Mouse (Mus musculus): ENCODE results near the gene Stk31. TPM values are rescaled to one million over a fixed set of nuclear protein-coding genes. Genes with fewer than 3 reads are reported as not detected.
A peak's percentile ranks its signal among the peaks of the same experiment; 100 is the strongest.
"Not testable (repeated sequence)": the region's sequence is repeated elsewhere in the genome, so short reads cannot be mapped to it uniquely, and the experiment has no call there.

Stk31 gene
- polyA plus RNA-seq, 1 experiment, result not detected

- Histone ChIP-seq H3K36me3 (ENCODE audit: control insufficient read depth, insufficient read depth, low read length) (no peaks in the 10 kb centered on the region), H3K4me3 (ENCODE audit: insufficient read depth, low read depth, low read length) (no peak overlapping the region), H3K4me1 (ENCODE audit: control insufficient read depth, insufficient read depth, low read length) (no peaks in the 10 kb centered on the region), H3K27me3 (replicated peaks; ENCODE audit: control insufficient read depth, insufficient read depth, low read length) (no peaks in the 10 kb centered on the region), H3K27ac (ENCODE audit: insufficient read depth, low read depth, low read length) (no peak overlapping the region)
- TF ChIP-seq POLR2A (IDR thresholded peaks at IDR 0.05; ENCODE audit: low read depth, low read length) (no peak), CTCF (conservative IDR thresholded peaks at IDR 0.05; ENCODE audit: insufficient read depth, insufficient read length, low read depth, low read length) (no peak)
- WGBS, result 85% methylated on average over 4 of the region's 4 CpGs
- no peak for DNase-seq
These were observed 22.7 kb upstream of the Stk31 start for GRCm38 (mm10) chr6:49372705-49373104.

- Histone ChIP-seq H3K27me3 (replicated peaks; ENCODE audit: control insufficient read depth, insufficient read depth, low read length) (no peaks in the 10 kb centered on the region), H3K36me3 (ENCODE audit: control insufficient read depth, insufficient read depth, low read length) (no peaks in the 10 kb centered on the region), H3K27ac (ENCODE audit: insufficient read depth, low read depth, low read length) (no peak overlapping the region), H3K4me3 (ENCODE audit: insufficient read depth, low read depth, low read length) (no peak overlapping the region), H3K4me1 (ENCODE audit: control insufficient read depth, insufficient read depth, low read length) (no peaks in the 10 kb centered on the region)
- no peak for DNase-seq
- WGBS, result 84% methylated on average over 2 of the region's 2 CpGs
- TF ChIP-seq CTCF (conservative IDR thresholded peaks at IDR 0.05; ENCODE audit: insufficient read depth, insufficient read length, low read depth, low read length), result no peak
- no peak for TF ChIP-seq POLR2A (IDR thresholded peaks at IDR 0.05; ENCODE audit: low read depth, low read length)
These were observed 21.5 kb upstream of the Stk31 start for GRCm38 (mm10) chr6:49373943-49374342.

- no peak overlapping the region for H3K4me3 ChIP-seq (ENCODE audit: insufficient read depth, low read depth, low read length)
- TF ChIP-seq CTCF (conservative IDR thresholded peaks at IDR 0.05; ENCODE audit: insufficient read depth, insufficient read length, low read depth, low read length) (no peak), POLR2A (IDR thresholded peaks at IDR 0.05; ENCODE audit: low read depth, low read length) (no peak)
- no peak overlapping the region for H3K27ac ChIP-seq (ENCODE audit: insufficient read depth, low read depth, low read length)
- H3K4me1 ChIP-seq (ENCODE audit: control insufficient read depth, insufficient read depth, low read length), result no peaks in the 10 kb centered on the region
- DNase-seq, result no peak
- WGBS, result 72% methylated on average over 12 of the region's 12 CpGs
- H3K27me3 ChIP-seq (replicated peaks; ENCODE audit: control insufficient read depth, insufficient read depth, low read length), result no peaks in the 10 kb centered on the region
- H3K36me3 ChIP-seq (ENCODE audit: control insufficient read depth, insufficient read depth, low read length), result no peaks in the 10 kb centered on the region
These were observed 17.1 kb upstream of the Stk31 start for GRCm38 (mm10) chr6:49378328-49378727.

GRCm38 (mm10) chr6:49394276-49394675 lies 1.1 kb upstream of the Stk31 start:
- DNase-seq, result peak; percentile 16
- TF ChIP-seq POLR2A (IDR thresholded peaks at IDR 0.05; ENCODE audit: low read depth, low read length) (no peak), CTCF (conservative IDR thresholded peaks at IDR 0.05; ENCODE audit: insufficient read depth, insufficient read length, low read depth, low read length) (no peak)
- Histone ChIP-seq H3K4me3 (ENCODE audit: insufficient read depth, low read depth, low read length) (no peak overlapping the region), H3K27ac (ENCODE audit: insufficient read depth, low read depth, low read length) (no peak overlapping the region), H3K36me3 (ENCODE audit: control insufficient read depth, insufficient read depth, low read length) (no peaks in the 10 kb centered on the region), H3K4me1 (ENCODE audit: control insufficient read depth, insufficient read depth, low read length) (no peaks in the 10 kb centered on the region), H3K27me3 (replicated peaks; ENCODE audit: control insufficient read depth, insufficient read depth, low read length) (no peaks in the 10 kb centered on the region)
- WGBS, result 73% methylated on average over 1 of the region's 1 CpGs

- Histone ChIP-seq H3K27me3 (replicated peaks; ENCODE audit: control insufficient read depth, insufficient read depth, low read length) (no peaks in the 10 kb centered on the region), H3K4me1 (ENCODE audit: control insufficient read depth, insufficient read depth, low read length) (no peaks in the 10 kb centered on the region), H3K27ac (ENCODE audit: insufficient read depth, low read depth, low read length) (no peak overlapping the region), H3K36me3 (ENCODE audit: control insufficient read depth, insufficient read depth, low read length) (no peaks in the 10 kb centered on the region), H3K4me3 (ENCODE audit: insufficient read depth, low read depth, low read length) (no peak overlapping the region)
- DNase-seq, result no peak
- TF ChIP-seq CTCF (conservative IDR thresholded peaks at IDR 0.05; ENCODE audit: insufficient read depth, insufficient read length, low read depth, low read length) (0 out of 2 replicates have a peak, but pooled peaks have one; percentile 15), POLR2A (IDR thresholded peaks at IDR 0.05; ENCODE audit: low read depth, low read length) (no peak)
These were observed 2.1 kb downstream of the Stk31 start for GRCm38 (mm10) chr6:49397466-49397865.

GRCm38 (mm10) chr6:49398365-49398764 lies 3.0 kb downstream of the Stk31 start:
- H3K27me3 ChIP-seq (replicated peaks; ENCODE audit: control insufficient read depth, insufficient read depth, low read length), result no peaks in the 10 kb centered on the region
- H3K27ac ChIP-seq (ENCODE audit: insufficient read depth, low read depth, low read length), result no peak overlapping the region
- H3K4me1 ChIP-seq (ENCODE audit: control insufficient read depth, insufficient read depth, low read length), result no peaks in the 10 kb centered on the region
- TF ChIP-seq CTCF (conservative IDR thresholded peaks at IDR 0.05; ENCODE audit: insufficient read depth, insufficient read length, low read depth, low read length) (0 out of 2 replicates have a peak, but pooled peaks have one; percentile 19), POLR2A (IDR thresholded peaks at IDR 0.05; ENCODE audit: low read depth, low read length) (no peak)
- no peaks in the 10 kb centered on the region for H3K36me3 ChIP-seq (ENCODE audit: control insufficient read depth, insufficient read depth, low read length)
- no peak overlapping the region for H3K4me3 ChIP-seq (ENCODE audit: insufficient read depth, low read depth, low read length)
- DNase-seq, result peak; percentile 38

- DNase-seq, result peak; percentile 46
- peaks cover 4% of the 10 kb centered on the region; the same call in 1 of the 2 replicates for H3K4me1 ChIP-seq (ENCODE audit: control insufficient read depth, insufficient read depth, low read length)
- H3K36me3 ChIP-seq (ENCODE audit: control insufficient read depth, insufficient read depth, low read length), result no peaks in the 10 kb centered on the region
- 0 out of 2 replicates have a peak overlapping the region, but pooled peaks have one; percentile 45 for H3K27ac ChIP-seq (ENCODE audit: insufficient read depth, low read depth, low read length)
- WGBS, result 57% methylated on average over 3 of the region's 3 CpGs
- TF ChIP-seq POLR2A (IDR thresholded peaks at IDR 0.05; ENCODE audit: low read depth, low read length) (no peak), CTCF (conservative IDR thresholded peaks at IDR 0.05; ENCODE audit: insufficient read depth, insufficient read length, low read depth, low read length) (no peak)
- H3K27me3 ChIP-seq (replicated peaks; ENCODE audit: control insufficient read depth, insufficient read depth, low read length), result no peaks in the 10 kb centered on the region
- H3K4me3 ChIP-seq (ENCODE audit: insufficient read depth, low read depth, low read length), result no peak overlapping the region
These were observed 15.4 kb downstream of the Stk31 start for GRCm38 (mm10) chr6:49410830-49411229.

- H3K27me3 ChIP-seq (replicated peaks; ENCODE audit: control insufficient read depth, insufficient read depth, low read length); DNase-seq: not testable (repeated sequence)
These were observed 17.6 kb downstream of the Stk31 start for GRCm38 (mm10) chr6:49412967-49413366.

More at GRCm38 (mm10) chr6:49412967-49413366, 17.6 kb downstream of the Stk31 start:
- not testable (repeated sequence) for H3K36me3 ChIP-seq (ENCODE audit: control insufficient read depth, insufficient read depth, low read length); H3K27ac ChIP-seq (ENCODE audit: insufficient read depth, low read depth, low read length); H3K4me1 ChIP-seq (ENCODE audit: control insufficient read depth, insufficient read depth, low read length); H3K4me3 ChIP-seq (ENCODE audit: insufficient read depth, low read depth, low read length)
- WGBS, result 79% methylated on average over 2 of the region's 2 CpGs
